ENCODE assay signal across 16 mouse cellular contexts in genomic region chr3:38913488-38914105, GRCm38 (mm10). TPM values are rescaled to one million over a fixed set of nuclear protein-coding genes. Genes with fewer than 3 reads are reported as not detected.
DNase-seq lines count a peak whose midpoint lies in the region; ATAC-seq and TF ChIP-seq lines count a peak whose summit lies in the region.
"Had no signal": no experiment of that assay in that cellular context is flagged by ENCODE, and none has a peak within 500 bp of the region (broad histone marks: within the 10 kb centered on the region; RNA-seq: fewer than 3 reads in every experiment).

No protein-coding gene starts in this region.

- no peak overlapping the region for H3K4me2 ChIP-seq in heart, embryonic 12.5 days
- 0 out of 2 replicates have a peak overlapping the region, but pooled peaks have one; percentile 4 for H3K4me2 ChIP-seq in forebrain, embryonic 14.5 days (ENCODE audit: low read length)
- H3K4me2 ChIP-seq in hindbrain, postnatal 0 days (ENCODE audit: low read depth, low read length): peak overlapping the region; percentile 28
- no peak overlapping the region for H3K4me2 ChIP-seq in neural tube, embryonic 13.5 days
- no peak overlapping the region for H3K4me2 ChIP-seq in stomach, postnatal 0 days (replicated peaks; ENCODE audit: low read depth)
- H3K4me2 ChIP-seq: liver, embryonic 15.5 days had no signal

- TF ChIP-seq CTCF in heart, adult 2 months (IDR thresholded peaks at IDR 0.05): no peak
- no peak for TF ChIP-seq CTCF in hindbrain, postnatal 0 days (IDR thresholded peaks at IDR 0.05; ENCODE audit: low read depth)
- no peak for TF ChIP-seq CTCF in stomach, postnatal 0 days (IDR thresholded peaks at IDR 0.05; ENCODE audit: low read depth)

- no peak for ATAC-seq in heart, embryonic 12.5 days (ENCODE audit: insufficient number of reproducible peaks, low FRiP score)
- no peak for ATAC-seq in forebrain, embryonic 14.5 days
- no peak for ATAC-seq in hindbrain, postnatal 0 days
- ATAC-seq in neural tube, embryonic 13.5 days (ENCODE audit: low read depth): peak; percentile 45
- no peak for ATAC-seq in stomach, postnatal 0 days (ENCODE audit: low FRiP score, low TSS enrichment)

- intact Hi-C loops in heart, adult 2 months (cut with DNase I): no loop called here

- TF ChIP-seq POLR2A in heart, adult 2 months (IDR thresholded peaks at IDR 0.05; ENCODE audit: insufficient read depth, low read depth, low read length): no peak

- H3K27me3 ChIP-seq in heart, adult 2 months (ENCODE audit: control insufficient read depth, insufficient read depth, low read length): no peaks in the 10 kb centered on the region
- H3K27me3 ChIP-seq in heart, embryonic 12.5 days (replicated peaks): no peaks in the 10 kb centered on the region
- H3K27me3 ChIP-seq in forebrain, embryonic 14.5 days (replicated peaks; ENCODE audit: control insufficient read depth, insufficient read depth, low read length): no peaks in the 10 kb centered on the region
- H3K27me3 ChIP-seq in hindbrain, postnatal 0 days (ENCODE audit: insufficient read depth, low read length): no peaks in the 10 kb centered on the region
- no peaks in the 10 kb centered on the region for H3K27me3 ChIP-seq in neural tube, embryonic 13.5 days
- H3K27me3 ChIP-seq in stomach, postnatal 0 days (ENCODE audit: control insufficient read depth, insufficient read depth, low read length): no peaks in the 10 kb centered on the region
- H3K27me3 ChIP-seq: liver, embryonic 15.5 days had no signal

- no peak overlapping the region for H3K9ac ChIP-seq in heart, adult 2 months (ENCODE audit: low read depth, low read length)
- no peak overlapping the region for H3K9ac ChIP-seq in heart, embryonic 12.5 days
- H3K9ac ChIP-seq in forebrain, embryonic 14.5 days (ENCODE audit: low read length): no peak overlapping the region; the same call in 1 of the 2 replicates
- H3K9ac ChIP-seq in hindbrain, postnatal 0 days (replicated peaks; ENCODE audit: low read length): no peak overlapping the region
- no peak overlapping the region for H3K9ac ChIP-seq in neural tube, embryonic 13.5 days
- H3K9ac ChIP-seq in stomach, postnatal 0 days (ENCODE audit: low read length): no peak overlapping the region
- H3K9ac ChIP-seq: liver, embryonic 15.5 days had no signal

- DNase-seq in heart, adult 2 months: no peak
- no peak for DNase-seq in forebrain, embryonic 14.5 days (ENCODE audit: low spot score)
- DNase-seq in hindbrain, postnatal 0 days (ENCODE audit: low spot score): no peak
- no peak for DNase-seq in spleen, postnatal 14 days (ENCODE audit: low spot score in 2 of 2)
- no peak for DNase-seq in stomach, postnatal 0 days (ENCODE audit: low spot score)
- DNase-seq in lung, postnatal 25 days (ENCODE audit: low spot score): no peak
- DNase-seq: adrenal gland, postnatal 36 days; B cell, adult 2 months; cerebellum, adult 11-12 months; heart, postnatal 10 days; thymus, postnatal 14 days had no signal

- peak overlapping the region; percentile 26; the same call in 1 of the 2 replicates for H3K27ac ChIP-seq in heart, adult 2 months
- H3K27ac ChIP-seq in heart, embryonic 12.5 days (ENCODE audit: poor library complexity, severe bottlenecking): no peak overlapping the region
- peak overlapping the region; percentile 33; the same call in 1 of the 2 replicates for H3K27ac ChIP-seq in forebrain, embryonic 14.5 days (ENCODE audit: low read depth, low read length)
- H3K27ac ChIP-seq in hindbrain, postnatal 0 days: peak overlapping the region; percentile 60; the same call in 1 of the 2 replicates
- peak overlapping the region; percentile 18; the same call in 1 of the 2 replicates for H3K27ac ChIP-seq in neural tube, embryonic 13.5 days (replicated peaks)
- H3K27ac ChIP-seq in stomach, postnatal 0 days (replicated peaks): no peak overlapping the region
- H3K27ac ChIP-seq: limb, embryonic 10.5 days; liver, embryonic 15.5 days; macrophage had no signal

- H3K4me1 ChIP-seq in heart, adult 2 months (ENCODE audit: control insufficient read depth, insufficient read depth, low read length): no peaks in the 10 kb centered on the region
- H3K4me1 ChIP-seq in heart, embryonic 12.5 days (replicated peaks): no peaks in the 10 kb centered on the region
- peaks cover 17% of the 10 kb centered on the region for H3K4me1 ChIP-seq in forebrain, embryonic 14.5 days (ENCODE audit: control insufficient read depth, insufficient read depth, low read length)
- peaks cover 6% of the 10 kb centered on the region; the same call in 1 of the 2 replicates for H3K4me1 ChIP-seq in hindbrain, postnatal 0 days (ENCODE audit: insufficient read depth, low read length)
- peaks cover 43% of the 10 kb centered on the region for H3K4me1 ChIP-seq in neural tube, embryonic 13.5 days (replicated peaks)
- H3K4me1 ChIP-seq in stomach, postnatal 0 days (replicated peaks; ENCODE audit: control insufficient read depth, insufficient read depth): no peaks in the 10 kb centered on the region
- H3K4me1 ChIP-seq: limb, embryonic 10.5 days; liver, embryonic 15.5 days had no signal

- H3K79me2 ChIP-seq in heart, adult 2 months (replicated peaks; ENCODE audit: control insufficient read depth, insufficient read depth, low read length): no peaks in the 10 kb centered on the region

- TF ChIP-seq EP300 in heart, adult 2 months (IDR thresholded peaks at IDR 0.05; ENCODE audit: insufficient read depth, low read depth, low read length): no peak
- no peak for TF ChIP-seq EP300 in stomach, postnatal 0 days (optimal IDR thresholded peaks at IDR 0.05)

- WGBS in heart, adult 2 months: 74% methylated on average over 11 of the region's 11 CpGs
- WGBS in heart, embryonic 12.5 days: 73% methylated on average over 11 of the region's 11 CpGs
- 9% methylated on average over 11 of the region's 11 CpGs for WGBS in forebrain, embryonic 14.5 days
- 24% methylated on average over 11 of the region's 11 CpGs for WGBS in hindbrain, postnatal 0 days
- 23% methylated on average over 11 of the region's 11 CpGs for WGBS in neural tube, embryonic 13.5 days
- WGBS in stomach, postnatal 0 days: 73% methylated on average over 11 of the region's 11 CpGs

- no peak overlapping the region for H3K4me3 ChIP-seq in heart, adult 2 months
- H3K4me3 ChIP-seq in heart, embryonic 12.5 days: no peak overlapping the region
- no peak overlapping the region for H3K4me3 ChIP-seq in forebrain, embryonic 14.5 days (ENCODE audit: low read depth, low read length)
- no peak overlapping the region for H3K4me3 ChIP-seq in hindbrain, postnatal 0 days (ENCODE audit: low read length)
- no peak overlapping the region for H3K4me3 ChIP-seq in neural tube, embryonic 13.5 days
- H3K4me3 ChIP-seq in stomach, postnatal 0 days (ENCODE audit: low read depth, low read length): no peak overlapping the region
- H3K4me3 ChIP-seq: limb, embryonic 10.5 days; liver, embryonic 15.5 days had no signal

- no peaks in the 10 kb centered on the region for H3K9me3 ChIP-seq in heart, embryonic 12.5 days (replicated peaks)
- H3K9me3 ChIP-seq in forebrain, embryonic 14.5 days (replicated peaks; ENCODE audit: control insufficient read depth, low read length): no peaks in the 10 kb centered on the region
- H3K9me3 ChIP-seq in hindbrain, postnatal 0 days (ENCODE audit: low read length): no peaks in the 10 kb centered on the region
- no peaks in the 10 kb centered on the region for H3K9me3 ChIP-seq in neural tube, embryonic 13.5 days
- no peaks in the 10 kb centered on the region for H3K9me3 ChIP-seq in stomach, postnatal 0 days (ENCODE audit: control insufficient read depth, low read length)
- H3K9me3 ChIP-seq: limb, embryonic 10.5 days; liver, embryonic 15.5 days had no signal

- no peaks in the 10 kb centered on the region; the same call in none of the 2 replicates for H3K36me3 ChIP-seq in heart, adult 2 months (ENCODE audit: control insufficient read depth, insufficient read depth, low read length)
- no peaks in the 10 kb centered on the region for H3K36me3 ChIP-seq in heart, embryonic 12.5 days
- H3K36me3 ChIP-seq in forebrain, embryonic 14.5 days (ENCODE audit: control insufficient read depth, insufficient read depth, low read length): no peaks in the 10 kb centered on the region
- H3K36me3 ChIP-seq in hindbrain, postnatal 0 days (ENCODE audit: insufficient read depth, low read length): no peaks in the 10 kb centered on the region
- H3K36me3 ChIP-seq in neural tube, embryonic 13.5 days: no peaks in the 10 kb centered on the region
- no peaks in the 10 kb centered on the region for H3K36me3 ChIP-seq in stomach, postnatal 0 days (ENCODE audit: control insufficient read depth, insufficient read depth, low read length)
- H3K36me3 ChIP-seq: limb, embryonic 10.5 days; liver, embryonic 15.5 days had no signal

RNA-seq across cellular contexts. Expression of gene Fat4, which starts 26.9 kb away (rescaled TPM):
- total RNA-seq in heart, adult 2 months (2021): 1 to 10 TPM; 5.1 TPM
- 1.9 and 3.5 TPM in 2 replicates for polyA plus RNA-seq in heart, adult 2 months (2012; rRNA removed)
- polyA plus RNA-seq in heart, embryonic 12.5 days (2016; fragmentation: Nextera tagmentation; extraction: Ambion mirVana): 5.3 and 7.0 TPM in 2 replicates
- polyA plus RNA-seq in forebrain, embryonic 14.5 days (2014; fragmentation: Nextera tagmentation; extraction: Ambion mirVana): 10.0 and 11.8 TPM in 2 replicates
- 66.0 and 75.0 TPM in 2 replicates for total RNA-seq in hindbrain, postnatal 0 days (2014; rRNA removed)
- 4.1 and 4.2 TPM in 2 replicates for polyA plus RNA-seq in hindbrain, postnatal 0 days (2015; fragmentation: Nextera tagmentation; extraction: Ambion mirVana)
- polyA plus RNA-seq in neural tube, embryonic 13.5 days (2015; fragmentation: Nextera tagmentation; extraction: Ambion mirVana): 11.5 and 13.8 TPM in 2 replicates
- 2.4 and 2.6 TPM in 2 replicates for polyA plus RNA-seq in stomach, postnatal 0 days (2015; fragmentation: Nextera tagmentation; extraction: Ambion mirVana)

Comparison
In these comparisons a context has a peak if more than half of its experiments do, and no peak if none do; other contexts are left out.
1. H3K27ac ChIP-seq: peak in heart, adult 2 months (single experiment), forebrain, embryonic 14.5 days (single experiment), hindbrain, postnatal 0 days (single experiment) and neural tube, embryonic 13.5 days (single experiment); none in heart, embryonic 12.5 days (single experiment) and stomach, postnatal 0 days (single experiment).
2. H3K4me2 ChIP-seq: peak in forebrain, embryonic 14.5 days (single experiment) and hindbrain, postnatal 0 days (single experiment); none in heart, embryonic 12.5 days (single experiment), neural tube, embryonic 13.5 days (single experiment) and stomach, postnatal 0 days (single experiment).